Mouse (Mus musculus) G1E (cell line): ENCODE data around the gene Sart3.

Experiments used
- CTCF ChIP-seq: IDR thresholded peaks from 2 replicates; pipeline ENCODE4 v1.5.1; 2012; ENCODE audit warnings: low read depth, low read length, inconsistent platforms, mixed read lengths
- POLR2AphosphoS5 ChIP-seq: IDR thresholded peaks from 2 replicates; pipeline ENCODE4 v1.6.1; 2012; ENCODE audit warnings: low read depth, low read length, inconsistent platforms; ENCODE audit not compliant: insufficient replicate concordance

DNA sequence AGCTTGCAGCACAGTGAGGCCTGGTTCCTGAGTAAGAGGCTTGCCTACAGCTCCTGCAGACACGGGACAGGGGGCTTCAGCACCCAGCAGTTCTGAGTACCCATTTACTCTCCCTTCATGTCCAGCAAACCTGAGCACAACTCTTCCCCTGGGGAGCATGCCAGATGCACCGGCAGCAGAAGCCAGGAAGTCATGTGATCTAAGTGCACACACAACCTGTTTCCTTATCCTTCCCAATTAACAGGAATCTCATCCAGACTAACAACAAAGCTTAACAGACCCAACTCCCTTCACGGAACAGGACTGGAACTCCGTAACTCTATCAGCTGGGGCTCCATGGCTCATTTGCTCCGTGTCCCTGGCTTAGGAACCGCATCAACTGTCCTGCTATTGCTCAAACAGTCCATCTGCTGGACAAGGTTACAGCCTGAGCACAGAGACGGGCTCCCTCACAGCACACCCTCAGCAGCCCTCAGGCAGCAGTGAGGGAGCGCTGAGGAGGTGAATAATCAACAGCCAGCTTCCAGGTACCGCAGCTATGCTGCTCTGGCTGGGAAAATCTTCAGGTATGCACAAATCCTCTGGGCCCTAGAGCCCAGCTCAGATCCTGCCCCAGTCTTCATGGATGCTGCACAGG is 20.7 kb downstream of the Sart3 start:
- TF ChIP-seq CTCF (no peak), POLR2AphosphoS5 (no peak)
